Mouse (Mus musculus) spleen, adult 12 weeks (tissue): ENCODE measurements around the gene Zfp598.
"Not testable (repeated sequence)": the region's sequence is repeated elsewhere in the genome, so short reads cannot be mapped to it uniquely, and the experiment has no call there.

Experiments
- DNase-seq: peaks from one replicate; pipeline ENCODE4 v3.0.0; 2022; ENCODE audit warnings: low spot score

The Zfp598 gene

DNA sequence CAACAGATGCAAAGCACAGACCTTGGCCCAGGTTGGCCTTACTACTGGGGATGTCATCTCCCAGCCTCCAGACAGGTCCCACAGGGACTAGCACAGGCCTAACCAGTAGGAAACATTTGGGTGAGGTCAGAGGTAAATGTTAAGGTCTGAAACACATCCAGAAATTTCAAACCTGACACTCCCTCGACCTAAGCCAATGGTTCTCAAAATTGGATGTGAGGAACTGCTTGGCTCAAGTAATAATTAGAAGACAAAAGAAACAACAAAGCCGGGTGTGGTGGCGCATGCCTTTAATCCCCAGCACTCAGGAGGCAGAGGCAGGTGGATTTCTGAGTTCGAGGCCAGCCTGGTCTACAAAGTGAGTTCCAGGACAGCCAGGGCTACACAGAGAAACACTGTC lies 23.1 kb upstream of the Zfp598 start:
- no peak for DNase-seq

DNA sequence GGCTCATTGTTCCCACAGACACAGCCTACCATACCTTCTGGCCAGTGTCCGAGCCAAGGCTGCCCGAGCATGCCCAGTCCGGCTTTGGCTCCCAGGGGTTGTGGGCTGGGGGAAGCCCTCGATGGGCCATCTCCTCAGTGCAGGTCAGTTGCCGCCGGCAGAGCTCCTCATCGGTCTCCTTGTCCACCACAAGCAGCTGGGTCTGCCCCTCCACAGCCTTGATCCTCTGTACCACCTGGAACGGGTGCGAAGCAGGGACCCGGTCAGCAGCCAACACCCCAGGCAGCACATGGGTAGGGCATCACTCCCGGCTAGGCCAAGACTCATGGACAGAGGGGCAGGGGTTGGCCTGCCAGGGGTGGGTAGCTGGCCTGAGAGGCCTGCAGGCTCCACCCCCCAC lies 22.0 kb upstream of the Zfp598 start:
- DNase-seq: no peak

DNA sequence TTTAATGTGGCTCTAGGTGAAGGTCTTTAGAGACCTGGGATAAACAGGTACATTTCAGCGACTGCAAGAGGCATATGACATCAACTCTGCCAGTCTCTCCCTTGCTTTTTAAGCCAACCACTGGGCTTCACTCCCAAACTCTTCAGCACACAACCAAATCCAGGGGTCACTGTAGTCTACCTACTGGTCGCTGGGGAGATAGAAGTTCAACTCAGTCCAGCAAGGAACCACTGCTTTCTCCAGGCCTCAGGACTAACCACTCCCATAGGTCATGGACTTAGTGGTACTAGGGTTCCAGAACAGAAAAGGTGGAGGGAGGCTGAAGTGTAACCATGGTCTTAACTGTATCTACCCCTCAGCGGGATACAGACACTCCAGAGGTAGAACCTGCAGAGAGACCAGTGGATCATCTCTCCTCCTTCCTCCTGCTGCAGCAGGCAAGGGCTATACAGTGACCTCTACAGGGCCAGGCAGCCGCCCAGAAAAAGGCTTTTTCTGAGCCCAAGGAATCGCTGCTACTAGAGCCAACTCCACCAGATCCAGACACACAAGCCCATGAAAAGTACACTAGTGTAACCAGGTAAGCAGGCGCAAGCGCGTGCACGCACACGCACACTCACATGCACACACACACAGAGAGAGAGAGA lies 20.6 kb upstream of the Zfp598 start:
- no peak for DNase-seq

DNA sequence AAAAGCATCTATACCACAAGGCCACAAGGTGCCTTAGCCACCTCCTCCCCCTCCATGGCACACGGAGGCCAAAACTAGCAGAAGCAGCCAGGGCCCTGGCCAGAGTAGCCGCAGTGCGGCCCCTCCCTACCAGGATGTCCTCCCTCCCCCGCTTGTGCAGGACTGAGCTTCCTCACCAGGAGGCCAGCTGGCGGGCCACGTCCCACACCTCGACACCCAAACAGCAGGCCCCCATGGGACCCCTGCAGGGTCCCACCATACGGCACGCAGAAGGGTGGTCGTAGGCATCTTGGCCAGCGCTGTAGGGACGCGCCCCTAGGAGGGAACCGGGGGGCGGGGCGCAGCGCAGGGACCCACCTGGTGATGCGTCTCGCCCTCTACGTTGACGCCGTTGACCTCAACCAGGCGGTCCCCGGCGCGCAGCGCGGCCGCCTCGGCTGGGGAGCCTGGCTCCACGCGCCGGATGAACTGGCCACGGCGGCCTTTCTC lies 19.9 kb upstream of the Zfp598 start:
- no peak for DNase-seq

DNA sequence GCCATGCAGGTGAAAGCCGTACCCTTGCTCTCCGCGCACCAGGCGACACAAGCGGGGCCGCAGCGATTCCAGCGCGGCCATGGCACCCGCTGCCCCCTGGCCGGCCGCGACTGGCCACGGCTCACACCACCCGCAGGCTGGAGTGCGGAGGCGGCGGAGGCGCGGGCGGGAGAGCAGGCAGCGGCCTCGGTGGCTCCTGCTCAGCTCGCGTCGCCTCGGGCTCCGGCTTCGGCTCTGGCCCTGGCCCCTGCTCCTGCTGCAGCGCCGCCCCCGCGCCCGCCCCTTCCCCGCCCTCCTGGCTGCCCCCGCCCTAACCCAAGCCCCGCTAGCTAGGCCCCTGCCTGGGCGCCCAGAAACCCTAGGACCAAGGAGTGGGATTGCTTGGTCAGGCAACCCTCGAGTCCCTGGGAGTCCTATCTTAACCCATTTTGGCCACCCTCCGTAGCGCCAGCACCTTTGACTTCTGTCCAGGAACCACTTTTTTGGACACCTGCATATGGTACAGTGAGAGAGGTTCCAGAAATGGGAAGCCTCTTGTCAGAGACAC lies 19.3 kb upstream of the Zfp598 start, which contains the start of gene Slc9a3r2:
Slc9a3r2 (minus strand) TSS at position 258 of the 547 bp plus-strand sequence.
- no peak for DNase-seq

DNA sequence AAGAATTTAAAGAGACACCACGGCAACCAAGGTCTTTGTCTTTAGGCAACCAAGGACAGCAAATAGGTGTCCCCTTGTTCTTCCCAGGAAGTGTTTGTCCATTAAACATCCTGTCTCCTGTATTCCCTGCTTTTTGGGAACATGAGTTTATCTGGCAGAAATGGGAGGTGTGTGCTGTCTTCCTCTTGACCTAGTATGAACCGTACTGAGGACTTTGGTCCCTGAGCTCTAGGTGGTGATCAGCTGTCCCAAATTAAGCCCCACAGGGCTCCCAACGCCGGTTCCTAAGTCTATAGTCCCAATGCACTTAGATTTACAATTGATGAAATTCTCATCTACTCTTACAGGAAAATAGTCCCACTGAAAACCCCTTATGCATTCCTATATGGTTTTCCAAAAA lies 18.7 kb upstream of the Zfp598 start:
- no peak for DNase-seq

DNA sequence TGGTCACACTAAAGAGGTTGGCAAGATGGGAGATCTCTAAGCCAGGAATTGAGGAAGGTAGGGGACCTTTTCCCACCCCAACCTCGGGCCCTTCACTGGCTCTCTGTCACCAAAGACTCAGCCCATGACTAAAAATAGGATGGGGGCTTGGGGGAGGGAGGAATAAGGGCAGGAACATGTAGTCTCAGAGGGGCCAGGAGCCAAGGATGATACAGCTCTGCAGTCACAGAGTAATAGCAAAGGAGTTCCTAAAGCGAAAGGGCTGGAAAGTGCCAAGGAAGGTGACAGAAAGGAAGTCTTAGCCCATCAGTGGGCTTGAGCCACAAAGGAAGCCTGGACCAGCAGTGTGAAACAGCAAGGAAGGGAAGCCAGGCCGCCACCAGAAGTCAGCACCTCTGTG lies 17.7 kb upstream of the Zfp598 start:
- DNase-seq: no peak

DNA sequence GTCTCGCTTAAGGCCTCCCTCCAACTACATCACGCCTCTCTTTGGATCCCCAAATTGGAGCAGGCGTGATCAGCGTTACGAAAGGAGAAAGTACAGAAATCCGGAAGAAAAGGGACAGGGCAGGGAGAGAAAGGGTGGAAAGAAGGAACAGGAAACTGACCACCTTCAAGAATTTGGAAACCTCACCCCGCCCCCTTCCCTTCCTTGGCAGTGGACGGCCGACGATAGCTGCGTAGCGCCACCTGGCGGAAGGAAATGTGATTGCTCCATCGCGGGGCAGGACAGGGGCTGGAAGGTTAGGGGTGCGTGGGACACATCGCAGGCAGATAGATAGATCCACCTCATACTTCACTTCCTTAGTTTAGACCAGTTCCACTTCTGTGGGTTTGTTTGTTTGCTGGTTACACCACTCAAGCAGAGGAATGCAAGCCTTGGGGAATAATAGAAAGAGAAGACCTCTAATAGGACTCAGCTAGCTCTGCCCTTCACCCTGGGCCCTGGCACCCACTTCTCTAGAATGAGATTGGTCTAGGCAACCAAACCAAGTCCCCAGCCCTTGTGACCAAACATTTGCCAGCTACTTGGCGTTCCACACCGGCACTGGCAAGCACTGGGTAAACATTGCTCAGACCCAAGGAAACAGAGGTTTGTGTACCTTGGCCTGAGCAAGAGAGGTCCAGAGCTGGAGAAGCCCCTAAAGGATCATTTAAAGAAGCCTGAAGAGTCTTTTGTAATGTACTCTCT lies 15.3 kb upstream of the Zfp598 start:
- no peak for DNase-seq

DNA sequence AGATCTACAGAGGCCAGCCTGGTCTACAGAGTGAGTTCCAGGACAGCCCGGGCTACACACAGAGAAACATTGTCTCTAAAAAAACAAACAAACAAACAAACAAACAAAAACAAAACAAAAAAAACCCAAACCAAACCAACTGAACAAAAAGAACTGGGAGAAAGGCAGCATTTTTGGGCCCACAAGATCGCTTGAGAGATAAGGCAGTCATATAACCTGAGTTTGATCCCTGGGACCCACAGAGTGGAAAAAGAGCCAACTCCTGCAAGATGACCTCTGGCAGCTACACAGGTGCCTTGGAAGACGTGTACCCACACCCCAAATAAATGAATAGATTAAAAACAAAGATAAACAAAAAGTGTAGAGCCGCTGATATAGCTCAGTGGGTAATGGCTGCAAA lies 14.5 kb upstream of the Zfp598 start:
- DNase-seq: no peak

DNA sequence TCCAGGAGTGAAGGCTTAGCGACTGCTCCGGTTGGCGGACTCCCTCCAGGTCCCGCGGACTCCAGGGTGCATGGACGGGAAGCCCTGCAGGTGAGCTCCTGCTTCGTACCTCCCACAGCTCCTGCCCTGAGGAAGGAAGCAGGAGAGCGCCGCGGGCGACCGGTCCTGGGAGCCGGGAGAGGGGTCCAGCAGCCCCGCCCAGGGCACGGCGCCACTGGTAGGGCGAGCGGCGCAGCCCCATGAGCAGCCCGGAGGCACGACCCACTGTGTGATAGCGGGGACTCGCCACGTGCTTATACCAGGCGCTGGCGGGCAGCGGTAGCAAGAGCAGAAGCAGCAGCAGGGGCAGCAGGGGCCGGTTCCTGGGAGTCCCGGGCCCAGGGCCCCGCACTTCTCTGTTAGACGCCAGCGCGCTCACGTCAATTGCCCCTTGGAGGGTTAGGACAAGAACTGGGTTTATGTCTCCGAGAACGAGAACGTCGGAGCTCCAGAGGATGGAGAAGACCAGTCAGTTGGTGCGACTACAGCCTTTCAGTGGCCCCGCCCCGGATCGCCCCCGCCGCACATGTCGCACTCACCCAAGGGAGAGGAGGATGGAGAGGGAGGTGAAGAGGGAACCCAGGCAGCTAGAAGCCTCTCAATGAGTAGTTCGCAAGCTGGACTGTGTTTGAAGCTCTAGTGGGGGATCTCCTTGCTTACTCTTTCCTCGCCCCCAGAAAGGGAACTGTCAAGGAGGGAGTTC lies 11.3 kb upstream of the Zfp598 start, which contains the start of gene Npw:
Npw (minus strand) TSS at position 441 of the 742 bp plus-strand sequence.
- no peak for DNase-seq

DNA sequence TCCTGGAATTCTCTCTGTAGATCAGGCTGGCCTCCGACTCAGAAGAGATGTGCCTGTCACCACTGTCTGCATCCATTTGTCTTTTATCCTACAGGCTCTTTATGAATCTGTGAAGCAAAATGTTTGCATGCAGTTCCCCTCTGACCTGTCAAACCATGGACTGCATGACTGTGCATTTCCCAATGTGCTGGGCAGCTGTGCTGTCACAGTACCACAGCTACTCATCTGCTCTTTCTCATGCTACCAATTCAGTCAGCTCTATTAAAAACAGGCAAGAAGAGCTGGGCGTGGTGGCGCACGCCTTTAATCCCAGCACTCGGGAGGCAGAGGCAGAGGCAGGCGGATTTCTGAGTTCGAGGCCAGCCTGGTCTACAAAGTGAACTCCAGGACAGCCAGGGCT lies 2.5 kb upstream of the Zfp598 start:
- not testable (repeated sequence) for DNase-seq

DNA sequence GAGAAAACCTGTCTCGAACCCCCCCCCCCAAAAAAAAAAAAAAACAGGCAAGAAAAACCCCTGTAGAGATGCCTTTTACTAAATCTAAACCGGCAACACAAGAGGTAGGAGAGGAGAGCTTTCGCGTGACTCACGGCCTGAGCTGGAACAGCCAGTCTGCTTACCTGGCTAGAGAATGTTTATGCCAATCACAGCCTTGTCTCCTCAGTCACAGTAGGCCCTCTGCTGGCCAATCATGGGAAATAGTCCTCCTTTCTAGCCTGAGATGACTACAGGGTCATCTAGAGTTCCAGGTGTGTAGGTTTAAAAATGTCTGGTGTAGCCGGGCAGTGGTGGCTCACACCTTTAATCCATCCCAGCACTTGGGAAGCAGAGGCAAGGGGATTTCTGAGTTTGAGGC lies 2.1 kb upstream of the Zfp598 start:
- DNase-seq: peak; percentile 49

DNA sequence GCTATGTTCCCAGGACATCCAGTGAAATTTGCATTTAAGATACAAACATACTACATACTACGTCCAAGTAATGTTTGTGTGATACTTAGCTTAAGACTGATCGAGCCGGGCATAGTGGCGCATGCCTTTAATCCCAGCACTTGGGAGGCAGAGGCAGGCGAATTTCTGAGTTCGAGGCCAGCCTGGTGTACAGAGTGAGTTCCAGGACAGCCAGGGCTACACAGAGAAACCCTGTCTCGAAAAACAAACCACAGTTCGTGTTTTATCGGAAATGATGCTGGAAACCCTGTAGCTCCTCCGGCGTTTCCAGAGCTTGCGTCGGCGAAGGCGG lies 308 bp upstream of the Zfp598 start:
- not testable (repeated sequence) for DNase-seq

DNA sequence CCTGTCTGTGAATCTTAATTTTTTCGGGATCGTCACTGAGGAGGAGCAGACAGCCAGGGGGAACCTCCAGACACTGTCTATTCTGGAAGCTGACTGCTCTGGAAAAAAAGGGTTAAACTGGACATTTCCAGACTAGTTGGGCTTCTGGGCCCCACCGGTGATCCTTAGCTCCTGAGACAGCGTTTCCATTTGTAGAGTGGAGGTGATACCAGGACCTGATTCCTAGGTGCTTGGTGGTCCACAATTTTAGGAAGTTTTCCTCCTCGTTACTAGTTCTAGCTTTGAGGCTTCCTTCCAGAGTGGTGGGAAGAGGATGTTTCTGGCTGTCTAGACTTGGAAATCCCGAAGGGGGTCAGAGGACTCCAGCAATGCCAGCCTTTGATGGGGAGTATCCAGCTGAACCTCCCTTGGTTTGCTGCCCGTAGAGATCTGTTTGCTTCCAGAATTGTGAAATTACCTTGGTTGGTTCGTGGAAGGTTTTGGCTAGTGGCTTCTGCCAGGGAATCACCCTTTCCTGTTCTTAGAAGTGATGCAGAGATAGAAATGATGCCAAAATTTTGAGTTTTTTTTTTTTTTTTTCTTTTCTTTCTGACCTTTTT lies 858 bp downstream of the Zfp598 start:
- no peak for DNase-seq

DNA sequence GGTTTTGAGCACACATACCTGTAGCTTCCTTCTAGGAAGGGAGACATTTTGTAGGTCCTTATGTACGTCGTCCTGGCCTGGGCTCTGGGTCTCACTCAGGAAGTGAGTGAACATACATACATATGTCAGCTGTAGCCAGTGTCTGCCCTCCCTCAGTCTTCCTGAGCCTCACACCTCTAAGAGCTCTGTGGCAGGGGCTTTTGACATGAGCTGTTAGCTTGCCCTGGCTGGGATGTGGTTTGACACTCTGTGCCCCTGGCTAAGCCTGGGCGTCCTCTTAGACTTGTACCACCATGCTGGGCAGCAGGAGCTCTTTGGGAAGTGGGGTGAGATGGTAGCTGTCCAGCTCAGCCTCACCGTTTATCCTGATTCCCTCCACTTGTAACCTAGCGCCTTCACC lies 1.9 kb downstream of the Zfp598 start:
- DNase-seq: no peak

DNA sequence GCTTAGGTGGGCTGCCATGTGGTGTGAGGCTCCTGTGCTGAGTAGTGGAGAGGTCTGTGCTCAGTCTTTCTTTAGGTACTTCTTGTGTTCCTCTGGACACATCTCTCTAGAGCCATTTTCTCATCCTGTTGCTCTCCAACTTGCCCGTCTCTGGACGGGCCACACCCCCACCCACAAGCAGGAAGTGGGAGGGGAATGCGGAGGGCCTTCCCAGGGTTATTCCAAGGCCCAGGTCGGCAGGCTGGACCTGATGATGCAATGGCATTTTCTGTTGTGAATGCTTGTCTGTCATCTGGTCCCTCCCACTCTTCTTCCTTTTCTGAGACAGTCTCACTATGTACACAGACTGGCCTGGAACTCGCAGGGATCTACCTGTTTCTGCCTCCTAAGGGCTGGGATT lies 2.7 kb downstream of the Zfp598 start:
- no peak for DNase-seq

DNA sequence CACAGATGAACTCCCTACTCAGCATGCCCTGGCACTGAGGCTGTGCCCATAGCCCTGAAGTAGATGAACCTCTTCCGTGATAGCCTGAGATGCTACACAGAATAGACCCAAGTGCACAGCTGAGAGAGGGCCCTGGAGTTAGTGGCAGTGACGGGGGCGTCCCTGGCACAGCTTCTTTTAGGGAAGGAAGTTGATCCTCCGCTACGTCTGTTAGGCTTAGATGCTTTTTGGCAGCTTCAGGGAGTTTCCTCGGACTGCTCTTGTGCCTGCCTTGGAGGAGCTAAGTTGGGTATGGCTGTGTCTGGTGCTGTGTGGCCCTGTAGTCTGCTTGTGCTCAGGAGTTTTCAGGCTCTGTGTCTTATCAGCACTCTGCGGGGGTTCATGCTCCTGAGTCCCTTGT lies 4.8 kb downstream of the Zfp598 start:
- no peak for DNase-seq

DNA sequence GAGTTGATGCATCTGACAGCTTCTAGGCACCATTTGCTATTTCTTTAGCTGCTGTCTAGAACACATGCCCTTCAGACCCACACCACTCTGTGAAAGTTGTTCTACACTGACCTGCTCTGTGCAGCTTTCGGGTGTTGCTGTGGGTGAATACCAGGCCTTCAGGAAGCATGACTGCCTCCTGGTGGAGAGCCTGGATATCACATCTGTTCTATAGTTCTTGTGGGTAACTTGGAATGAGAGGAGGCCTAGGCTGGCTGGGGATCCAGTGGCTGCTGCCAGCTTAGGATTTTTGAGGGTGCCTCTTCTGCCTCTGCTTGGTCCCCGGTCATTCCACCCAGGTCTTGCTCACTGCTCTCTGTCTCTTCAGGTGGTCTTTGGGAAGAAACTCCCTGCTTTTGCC lies 6.7 kb downstream of the Zfp598 start:
- DNase-seq: peak; percentile 60

DNA sequence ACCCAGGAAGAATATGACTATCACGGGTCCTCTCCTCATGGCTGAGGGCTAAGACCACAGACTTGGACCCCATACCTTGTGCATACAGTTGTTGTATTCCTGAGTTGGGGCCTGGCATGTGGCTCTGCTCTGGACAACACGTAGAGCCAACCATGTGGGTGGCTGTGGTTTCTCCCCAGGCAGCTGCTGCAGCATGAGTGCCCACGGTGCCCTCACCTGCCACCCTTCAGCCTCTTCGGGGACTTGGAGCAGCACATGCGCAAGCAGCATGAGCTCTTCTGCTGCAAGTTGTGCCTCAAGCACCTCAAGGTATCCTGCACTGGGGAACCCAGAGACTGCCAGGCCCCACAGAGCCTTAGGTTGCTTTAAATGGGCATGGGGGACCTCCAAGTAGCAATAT lies 7.4 kb downstream of the Zfp598 start:
- DNase-seq: no peak

DNA sequence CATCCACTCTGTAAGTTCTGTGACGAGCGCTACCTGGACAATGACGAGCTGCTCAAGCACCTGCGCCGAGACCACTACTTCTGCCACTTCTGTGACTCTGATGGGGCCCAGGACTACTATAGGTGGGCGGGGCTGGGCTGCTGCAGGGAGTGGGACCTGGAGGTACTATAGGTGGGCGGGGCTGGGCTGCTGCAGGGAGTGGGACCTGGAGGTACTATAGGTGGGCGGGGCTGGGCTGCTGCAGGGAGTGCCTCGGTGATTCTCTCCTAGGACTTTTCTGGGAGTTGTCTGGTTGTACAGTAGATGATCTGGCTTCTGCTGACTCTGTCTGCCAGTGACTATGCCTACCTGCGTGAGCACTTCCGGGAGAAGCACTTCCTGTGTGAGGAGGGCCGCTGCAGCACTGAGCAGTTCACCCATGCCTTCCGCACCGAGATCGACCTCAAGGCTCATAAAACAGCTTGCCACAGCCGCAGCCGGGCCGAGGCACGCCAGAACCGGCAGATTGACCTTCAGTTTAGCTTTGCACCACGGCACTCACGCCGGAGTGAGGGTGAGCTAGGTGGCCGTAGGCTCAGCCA lies 8.1 kb downstream of the Zfp598 start:
- DNase-seq: no peak

DNA sequence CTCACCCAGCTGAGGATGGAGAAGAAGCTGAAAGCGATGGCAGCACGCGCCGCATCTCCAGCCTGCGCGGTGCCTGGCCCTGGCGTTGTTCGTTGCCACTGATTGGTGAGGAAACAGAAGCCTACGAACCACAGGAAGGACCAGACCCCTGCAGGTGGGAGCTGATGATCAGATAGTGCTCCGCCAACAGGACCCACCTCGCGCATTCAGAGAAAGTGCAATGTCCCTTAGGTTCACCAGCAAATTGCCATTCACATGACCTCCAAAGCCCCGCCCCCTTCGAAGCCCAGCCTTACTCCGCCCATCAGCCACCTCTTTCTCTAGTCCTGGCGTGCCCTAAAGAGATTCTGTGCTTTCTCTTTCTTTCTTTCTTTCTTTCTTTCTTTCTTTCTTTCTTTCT lies 17.0 kb downstream of the Zfp598 start:
- DNase-seq: peak; percentile 29

DNA sequence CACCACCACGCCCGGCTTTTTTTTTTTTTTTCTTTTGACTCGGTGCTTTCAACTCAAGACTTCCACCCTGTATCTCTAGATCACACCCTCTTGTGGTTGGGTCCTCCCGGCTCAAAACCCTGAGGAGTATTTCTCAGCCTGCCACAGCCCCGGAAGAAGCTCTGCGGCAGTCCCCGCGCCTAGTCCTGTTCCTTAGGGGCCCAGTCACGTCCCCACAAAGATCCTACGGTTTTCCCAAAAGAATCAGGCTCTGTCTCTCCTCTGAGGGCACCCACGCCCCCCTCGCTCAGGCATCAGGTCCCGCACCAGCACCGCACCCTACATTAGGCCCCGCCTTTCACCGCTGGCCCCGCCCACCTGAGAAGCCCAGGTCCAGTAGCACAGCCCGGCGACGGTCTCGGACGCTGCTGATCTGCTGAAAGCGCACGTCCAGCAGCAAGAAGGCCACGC lies 17.7 kb downstream of the Zfp598 start:
- DNase-seq: peak; percentile 52
